Mouse (Mus musculus) midbrain, embryonic 11.5 days (tissue): ENCODE measurements around the gene Lpcat1. TPM values are rescaled to one million over a fixed set of nuclear protein-coding genes. Genes with fewer than 3 reads are reported as not detected.

Source experiments
- ATAC-seq: fragments of 200-750 bp; cut with Nextera tagmentation; 2 replicates; pipeline ENCODE4 v1.8.0; 2017; ENCODE audit warnings: moderate TSS enrichment, moderate library complexity; ENCODE audit not compliant: low FRiP score
- DNase-seq: peaks from one replicate; pipeline ENCODE4 v3.0.0; 2015; ENCODE audit warnings: low spot score; ENCODE audit errors: missing footprints
- H3K27ac ChIP-seq: fragments of 300-500 bp; sonication (generic); 2 replicates; pipeline ENCODE4 v1.5.1; 2014; ENCODE audit warnings: low read depth, low read length
- H3K27me3 ChIP-seq: fragments of 300-500 bp; sonication (generic); 2 replicates; pipeline ENCODE4 v1.6.1; 2014; ENCODE audit warnings: mild to moderate bottlenecking, low read length, moderate library complexity, mixed read lengths; ENCODE audit not compliant: control insufficient read depth, insufficient read depth
- H3K36me3 ChIP-seq: fragments of 300-500 bp; sonication (generic); 2 replicates; pipeline ENCODE4 v1.6.1; 2014; ENCODE audit warnings: mild to moderate bottlenecking, low read length, moderate library complexity, mixed read lengths; ENCODE audit not compliant: control insufficient read depth, insufficient read depth
- H3K4me1 ChIP-seq: fragments of 300-500 bp; sonication (generic); 2 replicates; pipeline ENCODE4 v1.6.1; 2014; ENCODE audit warnings: low read length; ENCODE audit not compliant: control insufficient read depth, insufficient read depth
- H3K4me2 ChIP-seq: fragments of 300-500 bp; sonication (generic); 2 replicates; pipeline ENCODE4 v1.6.1; 2014; ENCODE audit warnings: mild to moderate bottlenecking, moderate library complexity
- H3K4me3 ChIP-seq: fragments of 300-500 bp; sonication (generic); 2 replicates; pipeline ENCODE4 v1.5.1; 2014; ENCODE audit warnings: low read depth, low read length
- H3K9ac ChIP-seq: fragments of 300-500 bp; sonication (generic); 2 replicates; pipeline ENCODE4 v1.6.1; 2014; ENCODE audit warnings: low read length
- H3K9me3 ChIP-seq: fragments of 300-500 bp; sonication (generic); 2 replicates; pipeline ENCODE4 v1.6.1; 2016; ENCODE audit warnings: low read length; ENCODE audit not compliant: control insufficient read depth
- WGBS: fragments of 180-500 bp; shearing (Covaris S2); extraction: QIAGEN DNeasy Blood & Tissue Kit; methylation state at CpG from one replicate; pipeline ENCODE4 v1.1.7; 2014; 5-methylcytosine and 5-hydroxymethylcytosine counted together
- polyA plus RNA-seq: library from polyadenylated mRNA; unstranded; fragments of >200 nt; fragmentation: Nextera tagmentation; extraction: Ambion mirVana; gene quantifications from 2 replicates; pipeline ENCODE4 v1.2.1, GENCODE M21; 2014

Lpcat1 gene
- polyA plus RNA-seq, 1 experiment from 2014 or later = 52.0 TPM

DNA sequence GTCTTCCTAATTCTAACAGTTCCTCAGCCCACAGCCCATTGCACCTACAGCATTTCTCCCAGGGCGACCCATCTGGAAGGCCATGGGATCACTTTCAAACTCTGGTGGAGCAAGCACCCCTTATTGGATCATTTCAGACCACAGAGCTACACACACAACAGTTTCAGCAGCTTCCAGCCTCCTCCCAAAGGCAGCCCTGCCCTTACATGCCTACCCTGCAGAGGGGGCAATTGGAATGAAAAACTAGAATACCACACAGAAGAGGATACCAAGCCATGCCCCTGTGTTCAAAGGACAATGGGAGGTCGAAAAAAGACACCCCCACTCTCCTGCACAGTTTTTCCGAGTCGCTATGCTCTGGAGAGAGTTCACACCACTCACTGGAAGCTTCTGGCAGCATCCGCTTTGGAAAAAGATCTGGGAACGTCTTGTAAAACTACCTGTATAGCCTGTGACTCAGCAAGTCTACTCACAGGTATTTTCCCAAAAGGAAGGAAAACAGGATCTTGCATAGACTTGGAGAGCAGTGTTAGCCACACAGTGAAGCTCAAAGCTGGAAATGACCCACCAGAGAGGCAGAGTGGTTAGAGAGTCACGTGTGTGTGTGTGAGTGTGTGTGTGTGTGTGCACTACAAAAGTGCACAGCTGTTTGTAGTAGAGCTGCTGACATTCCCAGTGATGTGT is 34.4 kb upstream of the Lpcat1 start:
- no peak overlapping the region for H3K27ac ChIP-seq
- H3K9me3 ChIP-seq = no peaks in the 10 kb centered on the region
- no peak for ATAC-seq
- no peak overlapping the region for H3K4me3 ChIP-seq
- H3K36me3 ChIP-seq = no peaks in the 10 kb centered on the region
- no peaks in the 10 kb centered on the region for H3K4me1 ChIP-seq
- WGBS = 79% methylated on average over 7 of the region's 7 CpGs
- H3K4me2 ChIP-seq = no peak overlapping the region
- H3K9ac ChIP-seq = no peak overlapping the region
- H3K27me3 ChIP-seq = no peaks in the 10 kb centered on the region
- no peak for DNase-seq

GRCm38 (mm10) chr13:73433681-73434535 is 33.1 kb upstream of the Lpcat1 start:
- no peaks in the 10 kb centered on the region for H3K4me1 ChIP-seq
- WGBS = 86% methylated on average over 15 of the region's 15 CpGs
- no peaks in the 10 kb centered on the region for H3K9me3 ChIP-seq
- no peak overlapping the region for H3K27ac ChIP-seq
- H3K36me3 ChIP-seq = no peaks in the 10 kb centered on the region
- no peaks in the 10 kb centered on the region for H3K27me3 ChIP-seq
- no peak overlapping the region for H3K9ac ChIP-seq
- H3K4me3 ChIP-seq = no peak overlapping the region
- no peak for ATAC-seq
- DNase-seq = no peak
- H3K4me2 ChIP-seq = no peak overlapping the region

- Histone ChIP-seq H3K4me3 (no peak overlapping the region), H3K9ac (no peak overlapping the region), H3K27ac (no peak overlapping the region), H3K9me3 (no peaks in the 10 kb centered on the region), H3K4me1 (no peaks in the 10 kb centered on the region), H3K27me3 (no peaks in the 10 kb centered on the region), H3K4me2 (no peak overlapping the region), H3K36me3 (no peaks in the 10 kb centered on the region)
- WGBS = 89% methylated on average over 5 of the region's 5 CpGs
- ATAC-seq (no peak), DNase-seq (no peak)
Measured at GRCm38 (mm10) chr13:73434687-73435086, 32.3 kb upstream of the Lpcat1 start.

DNA sequence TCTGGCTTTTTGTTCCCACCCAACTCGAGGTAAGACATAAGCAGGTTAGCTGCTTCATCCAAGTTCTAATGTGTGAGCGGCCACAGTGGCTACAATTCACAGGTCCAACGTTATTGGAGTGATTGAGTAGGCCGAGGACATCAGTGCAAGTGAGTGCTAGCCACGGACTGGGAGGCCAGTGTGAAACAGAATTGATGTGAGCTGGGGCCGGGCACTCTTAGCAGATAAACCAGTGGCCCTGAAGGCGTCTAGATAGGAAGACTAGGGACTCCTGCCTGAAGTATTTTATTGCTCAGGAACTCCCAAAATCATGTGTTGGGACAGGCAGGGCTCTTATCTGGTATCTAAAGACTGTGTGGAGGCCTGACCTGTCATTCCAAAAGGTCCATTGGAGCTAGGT is 31.3 kb upstream of the Lpcat1 start:
- DNase-seq (no peak), ATAC-seq (no peak)
- WGBS = 85% methylated on average over 7 of the region's 7 CpGs

GRCm38 (mm10) chr13:73439057-73439456 is 27.9 kb upstream of the Lpcat1 start:
- no peaks in the 10 kb centered on the region for H3K36me3 ChIP-seq
- no peaks in the 10 kb centered on the region for H3K4me1 ChIP-seq
- H3K27me3 ChIP-seq = no peaks in the 10 kb centered on the region
- no peak overlapping the region for H3K4me3 ChIP-seq
- H3K9me3 ChIP-seq = no peaks in the 10 kb centered on the region
- no peak overlapping the region for H3K4me2 ChIP-seq
- ATAC-seq (no peak), DNase-seq (no peak)
- WGBS = 53% methylated on average over 9 of the region's 9 CpGs
- no peak overlapping the region for H3K27ac ChIP-seq
- H3K9ac ChIP-seq = no peak overlapping the region

More for the DNA sequence above, 31.3 kb upstream of the Lpcat1 start:
- Histone ChIP-seq H3K4me1 (no peaks in the 10 kb centered on the region), H3K4me3 (no peak overlapping the region), H3K27me3 (no peaks in the 10 kb centered on the region), H3K36me3 (no peaks in the 10 kb centered on the region), H3K9ac (no peak overlapping the region), H3K4me2 (no peak overlapping the region), H3K9me3 (no peaks in the 10 kb centered on the region), H3K27ac (no peak overlapping the region)

GRCm38 (mm10) chr13:73441032-73441431 is 26.0 kb upstream of the Lpcat1 start:
- no peak overlapping the region for H3K4me3 ChIP-seq
- H3K27me3 ChIP-seq = no peaks in the 10 kb centered on the region
- H3K36me3 ChIP-seq = no peaks in the 10 kb centered on the region
- ATAC-seq (no peak), DNase-seq (no peak)
- H3K9ac ChIP-seq = no peak overlapping the region
- WGBS = 89% methylated on average over 4 of the region's 4 CpGs
- H3K27ac ChIP-seq = no peak overlapping the region
- no peaks in the 10 kb centered on the region for H3K9me3 ChIP-seq
- H3K4me2 ChIP-seq = no peak overlapping the region
- H3K4me1 ChIP-seq = no peaks in the 10 kb centered on the region

- Histone ChIP-seq H3K27ac (no peak overlapping the region), H3K4me2 (no peak overlapping the region), H3K36me3 (no peaks in the 10 kb centered on the region), H3K4me3 (no peak overlapping the region), H3K9me3 (no peaks in the 10 kb centered on the region), H3K9ac (no peak overlapping the region), H3K27me3 (no peaks in the 10 kb centered on the region), H3K4me1 (no peaks in the 10 kb centered on the region)
- WGBS = 89% methylated on average over 5 of the region's 5 CpGs
- no peak for ATAC-seq
- no peak for DNase-seq
Measured at GRCm38 (mm10) chr13:73441686-73442085, 25.3 kb upstream of the Lpcat1 start.

DNA sequence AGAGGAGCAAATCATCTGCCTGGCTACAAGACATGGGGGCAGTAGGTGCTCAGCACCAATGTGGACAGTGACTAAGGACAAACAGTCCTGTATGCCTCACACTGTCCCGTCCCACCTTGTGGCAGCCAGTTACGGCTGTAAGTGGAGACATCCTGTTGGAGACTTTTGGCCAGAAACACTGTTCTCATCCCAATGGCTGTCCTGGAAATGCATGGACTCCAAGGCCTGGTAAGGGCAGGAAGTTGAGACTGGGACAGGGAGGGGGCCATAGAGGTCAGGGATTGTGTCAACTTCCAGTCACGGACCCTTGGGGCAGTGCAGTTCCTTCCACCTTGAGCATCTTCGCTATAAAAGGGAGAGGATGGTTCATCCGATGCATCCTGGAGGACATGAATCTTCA is 24.6 kb upstream of the Lpcat1 start:
- 88% methylated on average over 5 of the region's 5 CpGs for WGBS
- H3K27ac ChIP-seq = no peak overlapping the region
- ATAC-seq (no peak), DNase-seq (no peak)
- H3K36me3 ChIP-seq = no peaks in the 10 kb centered on the region
- no peak overlapping the region for H3K4me3 ChIP-seq
- no peaks in the 10 kb centered on the region for H3K9me3 ChIP-seq
- H3K4me1 ChIP-seq = no peaks in the 10 kb centered on the region
- H3K4me2 ChIP-seq = no peak overlapping the region
- H3K27me3 ChIP-seq = no peaks in the 10 kb centered on the region
- no peak overlapping the region for H3K9ac ChIP-seq

GRCm38 (mm10) chr13:73443093-73443821 is 23.7 kb upstream of the Lpcat1 start:
- Histone ChIP-seq H3K27me3 (no peaks in the 10 kb centered on the region), H3K27ac (no peak overlapping the region), H3K36me3 (no peaks in the 10 kb centered on the region), H3K4me2 (no peak overlapping the region), H3K9ac (no peak overlapping the region), H3K4me1 (no peaks in the 10 kb centered on the region), H3K4me3 (no peak overlapping the region), H3K9me3 (no peaks in the 10 kb centered on the region)
- 80% methylated on average over 4 of the region's 4 CpGs for WGBS
- no peak for ATAC-seq
- no peak for DNase-seq
